Mouse (Mus musculus) embryonic stem cell, embryonic (primary cell): Measurements from ENCODE around the gene Mettl17.

Source experiments
- CTCF ChIA-PET, 4 experiments: fragments of 300-600 bp in 2 of 4; fragments of 350-600 bp in 2 of 4; sonication (Branson Sonifier 250); formaldehyde crosslinking; loops; one replicate each; lab custom pipeline; 2022; ENCODE audit warnings: inconsistent platforms in 2 of 4; lab: Charles Lee
- POLR2A ChIA-PET, 4 experiments: fragments of 300-600 bp in 2 of 4; fragments of 350-600 bp in 2 of 4; sonication (Branson Sonifier 250); formaldehyde crosslinking; loops; one replicate each; lab custom pipeline; 2022; ENCODE audit warnings: antibody characterized with exemption in 4 of 4, inconsistent platforms in 1 of 4; lab: Charles Lee

The Mettl17 gene

GRCm38 (mm10) chr14:51892191-51892939 is 7.7 kb downstream of the Mettl17 start, which contains the start of gene Slc39a2:
Gene Slc39a2 (plus strand): TSS chr14:51892889.
- CTCF ChIA-PET, result interaction anchor here in 3 of 4 experiments (0.6 to 2.8 kb wide), 6 partner anchors 8 to 127 kb away, joined by 3 to 33 read pairs (median 5); no protein-coding TSS in a partner anchor
- POLR2A ChIA-PET, result interaction anchor here in 3 of 4 experiments (0.5 to 2.8 kb wide), 15 partner anchors 8 to 450 kb away, joined by 3 to 8 read pairs (median 4); partner anchors contain the start of genes Mettl17 (in 1 of the 3) and Zfp219 (in 1 of the 3)

- ChIA-PET CTCF (interaction anchor here (0.5 to 2.8 kb wide), 9 partner anchors 9 to 985 kb away, joined by 3 to 33 read pairs (median 3); no protein-coding TSS in a partner anchor), POLR2A (interaction anchor here (0.5 to 2.8 kb wide), 22 partner anchors 9 to 430 kb away, joined by 3 to 12 read pairs (median 4); partner anchors contain the start of genes Mettl17 (in 3 of the 4), Hnrnpc (in 1 of the 4) and Zfp219 (in 1 of the 4))
These were observed 8.6 kb downstream of the Mettl17 start for GRCm38 (mm10) chr14:51893094-51893794.

GRCm38 (mm10) chr14:51893809-51894208 is 9.2 kb downstream of the Mettl17 start:
- ChIA-PET POLR2A (interaction anchor here in 3 of 4 experiments (0.6 to 2.5 kb wide), 18 partner anchors 10 to 423 kb away, joined by 3 to 12 read pairs (median 4); partner anchors contain the start of genes Mettl17 (in 2 of the 3), Hnrnpc (in 1 of the 3), Ndrg2 (in 1 of the 3) and Zfp219 (in 1 of the 3)), CTCF (interaction anchor here in 2 of 4 experiments (0.5 to 2.8 kb wide), 7 partner anchors 10 to 986 kb away, joined by 3 to 12 read pairs (median 3); no protein-coding TSS in a partner anchor)

GRCm38 (mm10) chr14:51895071-51895470 is 10.4 kb downstream of the Mettl17 start:
- POLR2A ChIA-PET, result interaction anchor here in 3 of 4 experiments (0.7 to 2.5 kb wide), 12 partner anchors 9 to 209 kb away, joined by 3 to 12 read pairs (median 3); partner anchors contain the start of genes Mettl17 (in 2 of the 3), Zfp219 (in 2 of the 3), Hnrnpc (in 1 of the 3) and Ndrg2 (in 1 of the 3)
- CTCF ChIA-PET, result interaction anchor here in 1 of 4 experiments (0.9 to 2.8 kb wide), 3 partner anchors 8 to 17 kb away, joined by 3 to 12 read pairs (median 5); no protein-coding TSS in a partner anchor

- CTCF ChIA-PET, result interaction anchor here in 2 of 4 experiments (0.6 to 0.8 kb wide), 3 partner anchors 9 to 443 kb away, joined by 3 to 10 read pairs (median 4); no protein-coding TSS in a partner anchor
- POLR2A ChIA-PET, result interaction anchor here in 3 of 4 experiments (0.7 to 1.3 kb wide), 4 partner anchors 11 to 214 kb away, joined by 3 to 6 read pairs (median 3); partner anchors contain the start of gene Mettl17 (in 2 of the 3)
These were observed 11.4 kb downstream of the Mettl17 start for GRCm38 (mm10) chr14:51896019-51896418.

GRCm38 (mm10) chr14:51896539-51897170 is 12.0 kb downstream of the Mettl17 start:
- CTCF ChIA-PET, result interaction anchor here in 2 of 4 experiments (0.6 to 1.1 kb wide), 5 partner anchors 9 to 442 kb away, joined by 3 to 10 read pairs (median 4); partner anchors contain the start of genes Rab2b (in 1 of the 2) and Tox4 (in 1 of the 2)

GRCm38 (mm10) chr14:51899351-51899750 is 14.7 kb downstream of the Mettl17 start:
- POLR2A ChIA-PET, result interaction anchor here in 3 of 4 experiments (0.7 to 7.9 kb wide), 12 partner anchors 8 to 148 kb away, joined by 3 to 65 read pairs (median 4); partner anchors contain the start of genes Zfp219 (in 2 of the 3), Mettl17 (in 1 of the 3) and Ndrg2 (in 1 of the 3)

More at GRCm38 (mm10) chr14:51896539-51897170, 12.0 kb downstream of the Mettl17 start:
- POLR2A ChIA-PET, result interaction anchor here in 3 of 4 experiments (0.7 to 7.9 kb wide), 6 partner anchors 10 to 213 kb away, joined by 3 to 65 read pairs (median 5); partner anchors contain the start of genes Mettl17 (in 2 of the 3) and Ndrg2 (in 1 of the 3)

GRCm38 (mm10) chr14:51902806-51903710 is 18.4 kb downstream of the Mettl17 start:
- ChIA-PET POLR2A (interaction anchor here (0.5 to 7.9 kb wide), 51 partner anchors 9 to 439 kb away, joined by 3 to 65 read pairs (median 4); partner anchors contain the start of genes Zfp219 (in 3 of the 4), Hnrnpc (in 2 of the 4), Ndrg2 (in 2 of the 4) and Mettl17 (in 1 of the 4)), CTCF (interaction anchor here (0.5 to 4.5 kb wide), 36 partner anchors 8 to 1553 kb away, joined by 3 to 27 read pairs (median 4); partner anchors contain the start of genes Ndrg2 (in 3 of the 4) and Mettl17 (in 1 of the 4))

More at GRCm38 (mm10) chr14:51899351-51899750, 14.7 kb downstream of the Mettl17 start:
- CTCF ChIA-PET, result interaction anchor here in 1 of 4 experiments (0.7 to 1.0 kb wide), 2 partner anchors 9 to 109 kb away, joined by 3 to 4 read pairs; no protein-coding TSS in a partner anchor

- ChIA-PET CTCF (interaction anchor here (0.5 to 4.5 kb wide), 29 partner anchors 9 to 1135 kb away, joined by 3 to 27 read pairs (median 5); partner anchors contain the start of genes Ndrg2 (in 3 of the 4) and Mettl17 (in 1 of the 4)), POLR2A (interaction anchor here (0.7 to 7.9 kb wide), 52 partner anchors 9 to 294 kb away, joined by 3 to 65 read pairs (median 4); partner anchors contain the start of genes Zfp219 (in 3 of the 4), Hnrnpc (in 2 of the 4), Mettl17 (in 2 of the 4) and Ndrg2 (in 2 of the 4))
These were observed 19.1 kb downstream of the Mettl17 start for GRCm38 (mm10) chr14:51903782-51904181.

- ChIA-PET CTCF (interaction anchor here in 3 of 4 experiments (0.5 to 4.5 kb wide), 22 partner anchors 8 to 1134 kb away, joined by 3 to 27 read pairs (median 4); partner anchors contain the start of genes Ndrg2 (in 3 of the 3), Arhgef40 (in 1 of the 3), Mettl17 (in 1 of the 3) and Slc39a2 (in 1 of the 3)), POLR2A (interaction anchor here in 3 of 4 experiments (0.8 to 3.7 kb wide), 34 partner anchors 9 to 210 kb away, joined by 3 to 30 read pairs (median 6); partner anchors contain the start of genes Hnrnpc (in 2 of the 3), Ndrg2 (in 2 of the 3), Zfp219 (in 2 of the 3) and Arhgef40 (in 1 of the 3))
These were observed 20.1 kb downstream of the Mettl17 start for GRCm38 (mm10) chr14:51904706-51905105.

- CTCF ChIA-PET, result interaction anchor here in 2 of 4 experiments (0.6 to 4.5 kb wide), 8 partner anchors 13 to 421 kb away, joined by 3 to 26 read pairs (median 4); partner anchors contain the start of genes Arhgef40 (in 1 of the 2) and Slc39a2 (in 1 of the 2)
- POLR2A ChIA-PET, result interaction anchor here in 2 of 4 experiments (0.6 to 3.7 kb wide), 11 partner anchors 7 to 230 kb away, joined by 3 to 30 read pairs (median 4); partner anchors contain the start of genes Ndrg2 (in 2 of the 2), Rpgrip1 (in 1 of the 2) and Zfp219 (in 1 of the 2)
These were observed 21.5 kb downstream of the Mettl17 start for GRCm38 (mm10) chr14:51906102-51906501.

GRCm38 (mm10) chr14:51911301-51911700 is 26.7 kb downstream of the Mettl17 start:
- POLR2A ChIA-PET, result interaction anchor here (0.7 to 4.2 kb wide), 25 partner anchors 7 to 229 kb away, joined by 3 to 65 read pairs (median 9); partner anchors contain the start of genes Mettl17 (in 2 of the 4), Zfp219 (in 2 of the 4), Hnrnpc (in 1 of the 4) and Rnase13 (in 1 of the 4)

GRCm38 (mm10) chr14:51912391-51913061 is 27.9 kb downstream of the Mettl17 start:
- POLR2A ChIA-PET, result interaction anchor here (0.5 to 4.2 kb wide), 73 partner anchors 7 to 404 kb away, joined by 3 to 65 read pairs (median 5); partner anchors contain the start of genes Hnrnpc (in 2 of the 4), Mettl17 (in 2 of the 4), Zfp219 (in 2 of the 4) and Arhgef40 (in 1 of the 4)

More at GRCm38 (mm10) chr14:51911301-51911700, 26.7 kb downstream of the Mettl17 start:
- CTCF ChIA-PET, result interaction anchor here in 2 of 4 experiments (0.7 to 1.5 kb wide), 9 partner anchors 8 to 321 kb away, joined by 3 to 5 read pairs (median 3); no protein-coding TSS in a partner anchor

More at GRCm38 (mm10) chr14:51912391-51913061, 27.9 kb downstream of the Mettl17 start:
- CTCF ChIA-PET, result interaction anchor here (0.6 to 3.2 kb wide), 26 partner anchors 9 to 385 kb away, joined by 3 to 27 read pairs (median 4); partner anchors contain the start of gene Mettl17 (in 1 of the 4)
